33 mouse cellular contexts compared by ENCODE assay signal in genomic region chr17:46814497-46814896, GRCm38 (mm10). TPM values are rescaled to one million over a fixed set of nuclear protein-coding genes. Genes with fewer than 3 reads are reported as not detected.
"Had no signal": no experiment of that assay in that cellular context is flagged by ENCODE, and none has a peak within 500 bp of the region (broad histone marks: within the 10 kb centered on the region; RNA-seq: fewer than 3 reads in every experiment).

No protein-coding gene starts in this region.

- DNase-seq: gastrocnemius, postnatal 14 days; gastrocnemius, postnatal 36 days; heart, adult 11 months; heart, adult 2 months; heart, postnatal 14 days; heart, postnatal 36 days; kidney, adult 11 months; kidney, adult 8-10 months; kidney, postnatal 14 days; kidney, postnatal 36 days; layer of hippocampus, adult 9-11 months; layer of hippocampus, postnatal 36 days; liver; liver, embryonic 13.5 days had no signal

- H3K27me3 ChIP-seq: heart, embryonic 13.5 days; heart, embryonic 15.5 days; hindbrain, embryonic 13.5 days; hindbrain, embryonic 15.5 days; limb, embryonic 12.5 days; liver, embryonic 13.5 days; liver, embryonic 15.5 days had no signal

- H3K4me2 ChIP-seq: heart, embryonic 11.5 days; heart, embryonic 13.5 days; heart, embryonic 15.5 days; hindbrain, embryonic 13.5 days; hindbrain, embryonic 15.5 days; limb, embryonic 12.5 days; liver, embryonic 11.5 days; liver, embryonic 13.5 days; liver, embryonic 15.5 days had no signal

- H3K4me3 ChIP-seq: heart, adult 2 months; heart, embryonic 13.5 days; heart, embryonic 15.5 days; hindbrain, embryonic 13.5 days; hindbrain, embryonic 15.5 days; limb, embryonic 10.5 days; limb, embryonic 12.5 days; liver, embryonic 13.5 days; liver, embryonic 15.5 days had no signal

- ATAC-seq: hindbrain, postnatal 0 days; intestine, embryonic 16.5 days had no signal

- H3K9ac ChIP-seq: heart, embryonic 13.5 days; heart, embryonic 15.5 days; hindbrain, embryonic 13.5 days; hindbrain, embryonic 15.5 days; limb, embryonic 12.5 days; liver, embryonic 13.5 days; liver, embryonic 15.5 days had no signal

- H3K9me3 ChIP-seq: heart, embryonic 13.5 days; heart, embryonic 15.5 days; hindbrain, embryonic 13.5 days; hindbrain, embryonic 15.5 days; limb, embryonic 10.5 days; limb, embryonic 12.5 days; liver, embryonic 13.5 days; liver, embryonic 15.5 days had no signal

- H3K4me1 ChIP-seq: hindbrain, embryonic 13.5 days; hindbrain, embryonic 15.5 days; limb, embryonic 10.5 days; limb, embryonic 12.5 days had no signal

- H3K27ac ChIP-seq: heart, adult 2 months; heart, embryonic 13.5 days; heart, embryonic 15.5 days; hindbrain, embryonic 13.5 days; hindbrain, embryonic 15.5 days; hindbrain, postnatal 0 days; kidney, postnatal 0 days; limb, embryonic 10.5 days; limb, embryonic 12.5 days; liver, embryonic 15.5 days had no signal

RNA-seq across cellular contexts. Expression of gene Ptcra, which starts 51.0 kb away (rescaled TPM):
- total RNA-seq: gastrocnemius, adult 18-20 months; gastrocnemius, adult 8-10 months; gastrocnemius, postnatal 14 days; gastrocnemius, postnatal 36 days; heart, adult 2 months; heart, postnatal 36 days; hematopoietic stem cell, adult 5-6 weeks; hindbrain, postnatal 0 days; left cerebral cortex, postnatal 14 days had no signal
- polyA plus RNA-seq: gonadal fat pad, adult 2 months; heart, postnatal 0 days; large intestine, adult 2 months had no signal
